Mouse (Mus musculus) cerebellum, postnatal 10 days (tissue): ENCODE data around the gene 4930558K02Rik.

Experiments used
- DNase-seq, 2 experiments: peaks; one replicate each; pipeline ENCODE4 v3.0.0; 2021; ENCODE audit warnings: mixed read lengths in 2 of 2

Gene 4930558K02Rik

DNA sequence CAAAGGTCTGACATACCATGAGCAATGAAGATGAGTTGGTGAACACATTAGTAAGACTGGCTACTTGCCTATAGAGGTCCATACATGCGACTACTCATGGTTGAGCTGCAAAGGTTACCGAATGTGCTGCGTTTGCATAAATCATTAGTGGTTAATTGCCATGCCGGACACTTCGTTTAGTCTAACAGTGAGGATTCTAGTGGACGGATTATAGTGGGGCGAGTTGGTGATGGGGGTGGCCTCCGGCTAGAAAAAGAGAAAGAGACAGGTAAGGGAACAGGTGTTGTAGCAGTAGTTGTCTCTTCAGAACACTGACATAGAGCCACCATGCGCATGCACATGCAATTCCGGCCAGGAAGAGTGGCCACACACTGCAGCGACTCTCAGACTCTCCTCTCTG lies 12.4 kb upstream of the 4930558K02Rik start:
- no peak for DNase-seq

DNA sequence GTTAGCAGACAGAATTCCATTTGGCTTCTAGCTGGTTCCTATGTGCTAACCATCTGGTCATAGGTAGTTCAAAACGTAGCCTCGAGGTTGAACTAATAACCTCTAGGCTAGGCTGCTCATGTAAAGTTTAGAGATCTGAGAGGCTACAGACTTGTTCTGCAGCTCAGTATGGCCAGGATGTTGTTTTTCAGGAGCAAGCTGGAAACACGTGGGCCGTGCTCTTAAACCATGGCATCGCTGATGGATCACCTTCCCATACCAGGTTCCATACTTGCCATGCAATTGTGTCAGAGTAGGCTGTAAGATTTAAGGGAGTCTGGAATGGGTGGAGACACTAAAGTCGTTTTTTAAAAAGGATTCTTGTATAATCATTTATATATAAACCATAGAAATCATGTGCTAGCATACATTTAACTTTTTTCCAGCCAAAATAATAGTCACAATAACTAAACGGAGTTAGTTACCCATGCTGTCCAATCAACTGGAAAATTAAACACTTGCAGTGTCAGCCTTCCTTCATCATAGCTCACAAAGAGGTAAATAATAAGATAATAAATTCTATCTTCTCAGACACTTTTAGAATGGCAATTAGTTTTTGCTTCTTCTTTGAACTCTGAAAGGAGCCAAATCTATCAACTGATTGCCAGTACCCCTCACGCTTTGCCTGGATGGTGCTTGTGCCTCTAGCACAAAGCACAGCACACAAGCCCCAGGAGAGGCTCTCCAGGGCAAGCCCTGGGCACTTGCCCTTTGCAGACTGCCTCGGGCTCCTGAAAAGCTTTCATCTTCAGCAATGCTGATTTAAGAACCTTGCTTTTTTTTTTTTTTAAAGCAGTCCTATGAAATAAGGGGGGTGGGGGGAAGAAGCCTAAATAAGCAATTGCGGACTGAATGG lies 11.5 kb upstream of the 4930558K02Rik start:
- no peak for DNase-seq

DNA sequence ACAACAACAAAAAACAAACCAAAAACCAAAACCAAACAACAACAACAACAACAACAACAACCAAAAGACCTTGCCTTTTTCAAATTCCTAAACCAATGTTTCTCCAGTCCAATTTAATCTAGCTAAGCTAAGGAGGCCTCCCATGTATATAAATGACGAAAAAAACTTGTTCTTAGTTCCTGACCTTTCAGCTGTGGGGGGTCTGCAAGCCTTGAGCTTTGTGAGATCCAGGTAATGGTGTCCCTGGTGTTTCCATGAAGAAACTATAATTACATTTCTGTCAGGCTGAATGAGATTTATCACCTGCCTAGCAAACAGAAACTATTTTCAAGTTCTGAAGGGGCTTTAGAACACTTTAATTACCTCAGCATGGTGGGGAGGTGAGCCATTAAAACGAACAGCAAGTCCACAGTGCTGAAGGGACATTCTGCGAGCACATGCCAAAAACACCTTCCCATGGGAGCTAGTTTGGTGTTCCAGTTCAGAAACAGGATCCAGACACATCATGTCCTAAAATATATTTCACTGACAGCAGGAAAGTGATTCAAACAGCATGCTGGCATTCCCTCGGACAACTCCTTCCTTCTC lies 4.6 kb upstream of the 4930558K02Rik start:
- peak in 1 of 2 experiments; percentile 29 for DNase-seq

DNA sequence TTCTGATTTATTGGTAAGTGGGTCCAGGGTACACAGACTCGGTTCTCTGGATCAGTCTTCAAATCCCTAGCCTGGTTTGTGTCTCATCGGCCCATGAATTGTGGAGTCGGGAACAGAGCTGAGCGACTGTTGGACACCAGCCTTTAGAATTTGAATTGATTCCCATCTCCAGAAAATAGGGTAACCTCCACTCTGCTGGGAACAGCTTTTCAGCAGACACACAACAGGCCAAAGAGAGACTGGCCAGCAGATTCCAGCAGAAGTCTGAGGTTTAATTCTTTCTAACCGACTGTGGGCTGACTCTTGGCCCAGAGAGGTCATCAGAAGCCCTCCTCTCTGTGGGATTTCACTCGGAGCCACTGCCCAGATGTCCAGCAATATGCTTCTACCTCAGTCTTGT lies 4.0 kb upstream of the 4930558K02Rik start:
- DNase-seq: no peak

DNA sequence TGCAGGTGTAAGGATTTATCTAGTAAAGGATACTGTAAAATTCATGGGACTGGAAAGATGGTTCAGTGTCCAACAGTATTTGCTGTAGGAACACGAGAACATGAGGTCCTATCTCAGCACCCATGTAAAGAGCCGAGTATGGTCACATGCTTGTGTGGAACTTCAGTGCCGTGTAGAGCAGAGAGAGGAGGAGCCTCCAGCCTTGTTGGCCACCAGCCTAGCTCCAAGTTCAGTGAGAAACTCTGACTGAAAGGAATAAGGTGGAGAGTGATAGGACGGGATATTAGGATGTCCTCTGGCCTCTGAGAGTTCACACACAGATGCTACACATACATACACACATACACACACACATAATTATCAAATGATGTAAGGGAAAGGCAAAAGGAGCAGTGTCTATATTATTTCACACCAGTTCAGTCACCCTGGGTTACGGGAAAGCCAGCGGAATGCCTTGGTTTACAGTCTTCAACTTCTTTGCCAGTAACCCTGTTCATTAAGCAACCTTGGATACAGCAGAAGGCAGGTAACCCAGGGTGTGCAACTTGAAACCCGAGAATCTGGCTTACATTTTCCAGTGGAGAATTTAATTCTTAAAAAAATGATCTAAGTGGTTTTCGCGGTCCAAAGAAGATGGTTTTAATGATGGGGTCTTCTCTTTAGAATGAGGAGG lies 1.3 kb upstream of the 4930558K02Rik start:
- DNase-seq: no peak

DNA sequence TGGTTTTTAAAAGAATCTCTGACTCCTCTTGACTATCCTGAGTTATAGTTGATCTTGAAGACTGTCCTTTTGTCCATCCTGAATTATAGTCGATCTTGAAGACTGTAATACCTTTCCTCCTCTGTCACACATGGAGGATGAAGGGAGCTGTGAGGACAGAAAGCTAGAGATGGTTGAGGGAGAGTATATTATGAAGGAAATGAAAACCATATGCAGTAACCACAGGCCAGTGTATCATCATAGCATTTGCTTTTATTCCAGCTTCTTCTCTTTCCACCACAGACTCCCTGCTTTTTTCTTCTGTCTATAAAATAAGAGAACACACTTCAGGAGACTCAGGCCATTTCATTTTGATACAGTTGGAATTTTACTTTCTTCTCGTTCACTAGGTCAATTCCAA lies 610 bp upstream of the 4930558K02Rik start:
- DNase-seq: no peak

DNA sequence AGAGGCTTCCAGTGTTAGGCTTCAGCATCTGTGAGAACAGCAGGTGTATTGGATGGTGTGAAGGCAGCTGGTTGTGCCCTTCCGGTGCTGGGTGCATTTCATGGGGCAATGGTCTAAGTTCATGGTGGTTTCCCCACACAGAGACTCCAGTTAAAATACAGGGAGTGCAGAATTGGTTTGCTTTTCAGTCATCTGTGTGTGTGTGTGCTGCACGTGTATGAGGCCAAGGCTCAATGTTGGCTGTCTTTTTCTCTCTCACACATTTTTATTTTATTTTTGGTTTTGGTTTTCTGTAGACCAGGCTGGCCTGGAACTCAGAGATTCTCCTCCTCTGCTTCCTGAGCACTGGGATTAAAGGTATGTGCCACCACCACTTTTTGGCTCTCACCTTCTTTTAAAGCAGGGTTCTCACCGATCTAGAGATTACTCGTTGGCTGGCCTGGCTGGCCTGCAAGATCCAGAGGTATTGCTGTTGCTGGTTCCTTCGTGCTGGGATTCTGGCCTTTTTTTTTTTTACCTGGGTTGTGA lies 1.2 kb downstream of the 4930558K02Rik start:
- no peak for DNase-seq

DNA sequence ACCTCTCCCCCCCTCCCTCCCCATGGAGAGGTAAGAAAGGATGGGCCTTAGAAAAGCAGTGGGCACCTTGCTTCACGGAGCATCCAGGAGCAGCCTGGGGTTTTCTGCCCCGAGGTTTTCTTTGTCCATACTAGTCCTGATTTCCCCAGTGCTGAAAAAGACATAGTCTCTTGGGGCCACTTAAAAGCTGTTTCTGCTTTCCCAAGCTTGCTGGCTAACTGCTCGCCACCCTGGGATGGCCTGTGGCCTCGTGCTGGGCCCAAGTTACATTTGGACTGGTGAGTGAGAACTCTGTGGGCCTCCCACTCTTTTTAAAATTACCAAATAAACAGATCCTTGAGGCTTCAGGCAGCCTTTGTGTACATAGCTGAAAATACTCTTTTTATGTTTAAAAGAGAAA lies 2.1 kb downstream of the 4930558K02Rik start:
- no peak for DNase-seq

DNA sequence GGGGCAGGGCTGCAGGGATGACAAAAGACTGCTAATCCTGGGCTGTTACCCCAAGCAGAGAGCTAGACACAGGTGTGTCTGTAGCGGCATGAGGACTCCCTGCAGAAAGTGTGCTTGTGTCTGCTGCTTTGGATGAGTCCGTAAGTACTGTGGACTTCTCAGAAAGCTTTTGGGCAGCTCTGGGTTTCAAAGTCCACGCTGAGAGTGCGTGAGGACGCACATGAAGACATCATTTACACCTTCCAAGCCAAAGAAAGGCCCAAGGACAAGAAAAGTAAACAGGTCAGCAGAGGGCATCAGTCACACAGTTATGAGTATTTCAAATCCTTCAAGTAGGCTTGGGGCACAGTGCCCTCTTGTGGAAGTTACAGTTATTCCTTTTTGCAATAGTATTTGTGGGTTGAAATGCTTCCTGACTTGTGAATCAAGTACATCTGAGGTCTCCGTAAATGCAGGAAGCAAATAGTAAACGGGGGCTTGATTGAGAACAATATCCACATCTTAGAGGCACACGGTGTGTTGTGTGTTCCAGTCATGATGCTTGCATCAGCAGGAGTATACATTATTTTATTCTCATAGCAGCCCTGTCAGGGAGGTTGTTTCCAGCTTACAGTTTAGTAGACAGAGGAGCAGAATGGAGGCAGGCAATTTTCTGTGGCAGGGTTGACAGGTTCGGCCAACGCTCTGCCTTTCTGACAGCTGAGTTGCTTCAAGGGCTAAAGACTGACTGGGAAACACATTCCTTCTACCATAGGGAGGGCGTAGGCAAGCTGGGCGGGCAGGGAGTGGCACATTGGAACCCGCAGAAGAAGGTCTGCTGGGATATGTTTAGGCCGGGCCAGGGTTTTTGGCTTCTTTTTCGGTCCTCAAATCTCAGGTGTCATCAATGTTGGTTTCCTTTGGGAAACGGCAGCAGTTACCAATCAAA lies 2.9 kb downstream of the 4930558K02Rik start:
- peak; percentile 86 to 90 for DNase-seq

DNA sequence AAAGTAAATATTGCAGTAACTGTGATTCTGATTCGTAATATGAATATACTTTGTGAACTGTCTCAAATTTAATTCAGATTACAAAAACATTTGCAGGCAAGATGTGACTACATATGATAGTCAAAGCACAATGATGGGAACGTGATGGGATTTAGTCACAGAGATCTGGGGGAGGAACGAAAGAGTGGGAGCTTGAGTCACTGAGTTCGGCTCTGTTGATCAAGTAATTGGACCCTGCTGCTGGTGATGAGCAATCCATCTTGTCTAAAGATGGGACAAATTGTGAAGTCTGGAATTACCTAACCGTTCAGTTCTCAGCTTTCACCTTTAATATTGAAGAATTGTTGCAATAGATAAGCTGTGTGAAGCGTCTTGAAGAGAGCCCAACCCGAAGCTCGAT lies 7.2 kb downstream of the 4930558K02Rik start:
- DNase-seq: no peak

DNA sequence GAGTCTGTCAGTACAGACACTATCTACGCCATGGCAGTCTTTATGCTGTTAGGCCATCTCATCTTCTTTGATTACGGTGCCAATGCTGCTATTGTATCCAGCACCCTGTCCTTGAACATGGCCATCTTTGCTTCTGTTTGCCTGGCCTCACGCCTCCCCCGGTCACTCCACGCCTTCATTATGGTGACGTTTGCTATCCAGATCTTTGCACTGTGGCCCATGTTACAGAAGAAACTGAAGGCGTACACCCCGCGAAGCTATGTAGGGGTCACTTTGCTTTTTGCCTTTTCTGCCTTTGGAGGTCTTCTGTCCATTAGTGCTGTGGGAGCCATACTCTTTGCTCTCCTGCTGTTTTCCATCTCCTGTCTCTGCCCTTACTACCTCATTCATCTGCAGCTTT lies 8.6 kb downstream of the 4930558K02Rik start:
- no peak for DNase-seq

DNA sequence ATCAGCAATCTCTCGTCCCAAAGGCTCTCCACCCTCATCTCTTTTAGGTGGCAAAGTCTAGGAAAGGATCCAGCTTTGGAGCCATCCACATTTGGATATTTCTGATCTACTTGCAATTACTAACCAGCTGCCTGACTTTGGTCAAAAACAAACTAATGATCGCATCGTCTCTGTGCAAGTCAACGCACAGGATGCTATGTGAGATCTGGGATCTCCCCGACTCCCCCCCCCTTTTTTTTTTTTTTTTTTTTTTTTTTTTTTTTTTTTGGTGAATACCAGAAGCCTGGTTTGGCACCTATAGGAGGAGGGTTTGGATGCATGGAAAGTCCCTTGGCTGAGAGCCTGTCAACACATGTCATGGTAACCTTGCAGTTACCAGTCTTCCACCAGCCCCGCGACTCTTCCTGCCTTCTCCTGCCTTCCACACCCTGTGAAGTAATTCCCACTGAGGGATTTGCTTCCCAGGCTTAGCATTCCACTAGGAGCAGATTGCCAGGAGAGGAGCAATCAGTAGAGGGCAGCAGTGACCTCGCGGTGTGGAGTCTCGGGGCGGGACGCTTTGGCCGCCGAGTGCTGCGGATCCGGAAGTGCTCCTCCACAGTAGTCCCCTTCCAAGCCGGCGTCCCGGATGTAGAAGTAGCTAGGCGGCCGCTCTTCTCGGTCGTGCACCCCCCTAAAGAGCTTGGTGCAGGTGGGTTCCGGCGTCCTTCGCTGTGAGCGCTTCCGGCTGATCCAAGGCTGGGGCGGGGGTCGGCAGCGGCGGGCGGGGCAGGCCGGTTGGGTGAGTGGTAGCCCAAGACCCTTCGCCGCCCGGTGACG lies 10.6 kb downstream of the 4930558K02Rik start, which contains the start of gene Pigc:
Pigc (plus strand) TSS at position 598 of the 819 bp plus-strand sequence.
- peak; percentile 97 for DNase-seq

DNA sequence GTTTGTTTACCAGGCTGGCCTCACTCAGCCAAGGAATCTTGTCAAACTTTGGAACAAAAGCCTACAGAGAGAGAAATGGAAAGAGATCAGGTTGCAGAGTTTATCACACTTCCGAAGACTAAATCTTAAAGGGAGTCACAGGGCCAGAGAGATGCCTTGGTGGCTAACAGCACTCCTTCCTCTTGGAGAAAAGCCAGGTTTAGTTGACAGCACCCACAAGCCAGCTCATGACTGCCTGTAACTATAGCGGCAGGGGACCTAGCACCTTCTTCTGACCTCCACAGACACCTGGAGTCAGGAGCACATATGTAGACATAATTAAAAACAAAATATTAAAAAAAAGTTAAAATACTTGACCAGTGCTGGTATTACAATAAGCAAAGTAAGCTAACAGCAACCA lies 11.5 kb downstream of the 4930558K02Rik start:
- DNase-seq: no peak

DNA sequence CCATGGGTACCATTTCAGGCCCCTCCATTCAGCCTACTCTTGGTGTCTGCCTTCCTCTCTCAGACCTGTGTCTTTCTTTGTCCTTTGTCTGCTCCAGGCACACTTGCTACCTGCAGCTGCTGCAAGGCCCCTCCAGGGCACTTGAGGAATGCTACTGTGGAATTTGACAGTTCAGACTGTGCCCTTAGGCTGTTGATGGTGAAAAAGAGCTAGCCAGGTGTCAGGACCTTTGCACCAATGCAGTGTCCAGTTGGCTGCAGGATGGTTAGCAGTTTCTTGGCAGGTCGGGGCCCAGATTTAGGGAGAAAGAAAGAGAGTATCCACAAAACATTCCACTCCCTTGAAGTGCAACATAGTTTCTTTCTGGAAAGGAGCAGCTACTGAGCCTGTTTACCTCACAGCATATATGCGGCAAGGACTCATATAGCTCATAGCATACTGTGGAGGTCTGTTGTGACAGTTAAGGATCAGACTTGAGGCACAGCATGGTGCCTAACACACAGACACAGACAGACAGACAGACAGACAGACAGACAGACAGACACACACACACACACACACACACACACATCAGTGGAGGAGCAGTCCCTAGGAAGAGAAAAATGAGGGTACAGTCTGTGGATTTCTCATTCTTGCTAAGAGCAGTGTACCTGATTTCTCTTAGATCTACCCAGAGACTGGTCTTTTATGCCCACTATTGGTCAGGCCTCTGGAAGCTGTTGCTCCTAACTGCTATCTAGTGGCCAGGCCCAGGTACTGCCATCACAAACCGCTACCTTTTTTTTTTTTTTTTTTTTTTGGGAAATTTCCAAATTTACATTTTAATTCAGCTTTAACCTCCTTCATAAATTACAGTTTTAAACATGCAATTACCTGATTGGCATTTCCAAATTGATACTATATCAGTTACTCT lies 16.7 kb downstream of the 4930558K02Rik start:
- peak; percentile 58 to 66 for DNase-seq

DNA sequence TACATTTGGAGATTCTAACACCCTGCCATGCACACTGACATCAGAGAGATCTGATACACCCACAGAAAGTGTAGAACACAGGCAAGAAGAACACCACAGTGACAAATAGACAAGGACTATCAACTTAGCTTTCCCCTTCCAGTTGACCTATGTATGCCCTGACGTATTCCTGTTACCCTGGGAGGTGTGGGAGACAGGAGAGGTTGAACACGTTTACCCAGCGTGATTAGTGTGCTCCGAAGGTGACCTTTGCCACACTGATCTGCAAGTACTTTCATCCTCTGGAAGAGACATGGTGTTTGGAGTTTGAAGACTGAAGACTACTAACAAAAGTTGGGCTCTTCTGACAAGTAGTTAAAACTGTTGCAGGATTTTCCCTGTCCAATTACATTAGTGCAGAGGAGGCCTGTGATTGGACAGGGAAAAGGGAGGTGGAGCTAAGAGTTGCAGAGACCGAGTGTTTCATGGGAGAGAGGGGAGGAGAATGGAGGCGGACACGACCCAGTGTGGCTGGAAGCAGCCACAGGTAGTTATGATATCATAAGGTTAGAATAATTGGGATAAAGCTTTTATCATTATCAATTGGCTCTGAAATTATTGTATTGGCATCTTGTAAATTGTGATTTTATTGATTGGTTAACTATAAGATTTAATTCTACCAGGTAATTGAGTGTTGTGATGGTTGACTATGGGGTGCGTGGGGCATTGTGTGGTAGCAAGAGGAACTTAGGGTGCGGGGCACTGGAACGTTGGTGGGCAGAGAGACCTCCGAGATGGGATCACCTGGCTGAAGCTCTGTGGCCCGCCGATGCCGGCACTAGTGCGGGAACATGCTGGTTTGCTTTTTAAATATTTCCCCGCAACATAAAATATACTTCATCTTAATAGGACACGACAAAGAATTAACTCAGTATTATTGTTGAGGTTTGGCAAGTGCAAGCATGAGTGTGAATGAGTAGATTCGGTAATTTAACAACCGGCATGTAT lies 21.2 kb downstream of the 4930558K02Rik start:
- DNase-seq: no peak

DNA sequence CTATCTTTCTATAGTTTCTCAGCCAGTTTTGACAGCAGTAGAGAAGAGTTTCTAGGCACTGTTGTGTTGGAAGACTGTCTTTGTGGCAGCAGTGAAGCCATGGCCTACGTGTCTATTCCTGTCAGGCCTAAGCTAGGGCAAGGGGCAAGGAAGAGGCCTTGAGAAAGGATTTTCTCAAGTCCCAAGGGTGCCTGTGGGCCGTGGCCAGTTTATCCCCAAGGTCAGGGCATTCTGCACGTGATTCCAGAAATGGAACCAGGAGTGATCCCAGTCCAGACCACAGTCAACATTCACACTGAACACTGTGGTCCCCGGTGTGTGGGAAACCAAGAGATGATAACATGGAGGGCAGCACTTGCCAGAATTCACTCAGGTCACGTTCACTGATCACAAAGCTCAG lies 23.6 kb downstream of the 4930558K02Rik start:
- DNase-seq: no peak

DNA sequence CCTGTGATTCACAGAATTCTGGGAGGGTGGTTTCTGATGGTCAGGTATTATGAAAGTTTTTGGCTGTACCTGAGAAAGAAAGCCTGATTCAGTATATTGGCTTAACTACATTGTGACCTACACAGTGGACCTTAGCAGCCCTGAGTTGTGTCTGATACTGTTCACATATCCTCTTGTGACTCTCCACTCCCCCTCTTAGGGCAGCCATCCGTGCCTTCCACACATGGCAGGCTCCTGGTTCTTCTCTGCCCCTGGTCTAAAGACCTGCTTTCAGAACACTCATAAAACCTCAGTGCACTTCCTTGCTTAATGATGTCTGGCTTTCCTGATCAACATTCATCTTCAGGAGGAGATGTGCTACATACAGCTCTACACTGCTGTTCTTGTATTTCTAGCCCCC lies 26.8 kb downstream of the 4930558K02Rik start:
- DNase-seq: no peak

DNA sequence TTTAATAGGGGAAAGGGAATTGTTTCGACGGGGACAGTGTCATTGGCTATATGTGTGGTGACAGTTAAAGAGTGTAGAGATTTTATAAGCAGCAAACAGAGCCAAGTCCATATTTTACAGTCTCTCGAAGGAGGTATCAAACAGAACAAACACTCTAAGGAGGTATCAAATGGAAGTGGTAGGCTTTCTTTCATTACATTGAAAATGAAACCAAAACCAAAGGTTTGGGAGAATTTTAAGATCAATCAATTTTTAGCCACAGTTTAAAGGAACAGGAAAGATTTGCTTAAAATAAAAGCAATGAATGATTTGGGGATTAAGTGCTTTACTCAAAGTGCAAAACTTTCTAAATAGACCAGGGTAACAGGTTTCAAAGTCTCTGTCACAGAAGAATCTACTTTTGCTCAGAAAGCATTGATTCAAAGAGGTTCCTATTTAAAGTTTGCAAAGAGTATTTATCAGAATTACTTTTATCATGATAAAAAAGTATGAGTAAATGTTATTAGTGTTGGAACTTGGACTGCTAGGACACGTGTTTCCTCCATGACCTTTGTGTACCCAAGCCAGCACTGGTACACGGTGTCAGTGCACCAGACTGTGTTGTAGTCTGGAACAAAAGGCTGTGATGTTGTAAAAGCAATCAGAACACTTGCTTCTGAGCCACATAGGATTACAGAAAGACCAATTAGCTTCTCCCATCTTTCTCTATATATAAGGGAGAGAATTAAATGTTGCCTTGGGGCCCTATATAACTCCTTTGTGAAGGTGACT lies 28.2 kb downstream of the 4930558K02Rik start:
- DNase-seq: no peak
